Mouse (Mus musculus): Measurements from ENCODE around the gene Mybph.
A peak's percentile ranks its signal among the peaks of the same experiment; 100 is the strongest.

The Mybph gene

DNA sequence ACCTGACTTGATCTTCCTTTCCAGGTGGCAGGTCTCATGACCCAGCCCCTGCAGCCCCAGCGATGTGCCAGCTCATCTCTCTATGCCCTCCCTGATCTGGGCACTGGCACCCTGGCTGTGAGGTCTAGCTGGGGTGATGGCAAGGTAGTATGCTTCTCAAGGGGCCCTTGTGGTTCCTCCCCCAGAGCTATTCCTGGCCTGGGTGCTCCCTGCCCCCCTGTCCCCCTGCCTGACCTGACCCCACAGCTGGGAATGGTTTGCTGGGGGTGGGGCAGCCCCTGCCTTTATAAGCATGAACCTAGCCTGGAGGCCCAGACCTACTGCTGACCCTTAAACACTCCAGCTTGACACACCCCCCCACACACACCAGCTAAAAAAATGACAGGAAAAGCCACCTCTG lies at the start of gene Mybph:
Gene Mybph (plus strand): TSS at position 323 of the 400 bp plus-strand sequence.
- no peak for DNase-seq

DNA sequence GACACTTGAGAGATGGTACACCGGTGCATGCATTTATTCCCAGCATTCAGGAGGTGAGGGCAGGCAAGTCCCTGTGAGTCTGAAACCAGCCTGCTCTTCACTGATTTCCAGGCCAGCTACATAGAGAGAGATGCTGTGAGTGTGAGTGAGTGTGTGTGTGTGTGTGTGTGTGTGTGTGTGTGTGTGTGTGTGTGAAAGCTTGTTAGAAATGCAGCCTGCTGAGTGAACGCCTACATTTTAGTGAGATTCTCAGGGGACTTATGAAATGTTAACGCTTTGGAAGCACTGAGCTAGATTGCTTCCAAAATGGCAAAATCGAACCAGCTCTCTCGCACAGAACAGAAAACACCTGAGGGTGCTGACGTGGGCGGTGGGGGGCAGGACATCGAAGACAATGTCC lies 47.2 kb upstream of the Mybph start:
- DNase-seq, result no peak

DNA sequence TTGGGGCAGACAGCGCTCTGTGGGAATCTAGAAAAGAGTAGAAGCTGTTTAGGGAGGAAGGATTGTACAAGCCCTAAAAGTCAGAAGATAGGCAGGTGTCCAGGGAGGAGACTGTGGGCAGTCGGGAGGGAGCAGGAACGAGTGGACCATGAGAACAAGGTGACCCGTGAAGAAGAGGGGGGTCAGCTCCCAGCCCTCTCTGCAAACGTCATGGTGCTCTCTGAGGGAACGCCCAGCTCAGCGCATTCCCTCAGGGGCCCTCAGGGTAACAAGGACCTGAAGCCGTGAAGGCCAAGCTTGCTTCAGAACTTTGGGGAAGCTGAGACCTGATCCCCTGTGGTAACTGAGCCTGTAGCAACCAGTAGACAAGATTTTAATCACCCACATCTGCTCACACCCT lies 43.2 kb upstream of the Mybph start:
- DNase-seq, result no peak

DNA sequence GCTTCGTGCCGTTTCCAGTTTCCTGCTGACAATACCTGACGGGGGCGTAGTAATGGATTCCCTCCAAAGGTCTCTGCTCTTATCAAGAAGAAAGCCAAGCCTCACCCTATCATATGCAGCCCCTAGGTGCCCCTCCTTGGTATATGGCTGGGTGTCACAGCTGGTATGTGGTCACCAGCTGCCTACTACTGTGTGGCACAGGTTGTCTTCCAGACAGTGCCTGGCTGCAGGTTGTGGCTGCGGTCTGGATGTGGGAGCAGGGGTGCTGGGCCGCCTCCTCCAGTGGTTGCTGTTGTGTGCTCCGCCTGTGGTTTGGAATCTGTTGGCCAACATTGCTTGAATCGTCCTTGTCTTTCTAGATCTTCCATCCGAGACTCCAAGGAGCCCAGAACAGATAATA lies 42.5 kb upstream of the Mybph start:
- no peak for DNase-seq

DNA sequence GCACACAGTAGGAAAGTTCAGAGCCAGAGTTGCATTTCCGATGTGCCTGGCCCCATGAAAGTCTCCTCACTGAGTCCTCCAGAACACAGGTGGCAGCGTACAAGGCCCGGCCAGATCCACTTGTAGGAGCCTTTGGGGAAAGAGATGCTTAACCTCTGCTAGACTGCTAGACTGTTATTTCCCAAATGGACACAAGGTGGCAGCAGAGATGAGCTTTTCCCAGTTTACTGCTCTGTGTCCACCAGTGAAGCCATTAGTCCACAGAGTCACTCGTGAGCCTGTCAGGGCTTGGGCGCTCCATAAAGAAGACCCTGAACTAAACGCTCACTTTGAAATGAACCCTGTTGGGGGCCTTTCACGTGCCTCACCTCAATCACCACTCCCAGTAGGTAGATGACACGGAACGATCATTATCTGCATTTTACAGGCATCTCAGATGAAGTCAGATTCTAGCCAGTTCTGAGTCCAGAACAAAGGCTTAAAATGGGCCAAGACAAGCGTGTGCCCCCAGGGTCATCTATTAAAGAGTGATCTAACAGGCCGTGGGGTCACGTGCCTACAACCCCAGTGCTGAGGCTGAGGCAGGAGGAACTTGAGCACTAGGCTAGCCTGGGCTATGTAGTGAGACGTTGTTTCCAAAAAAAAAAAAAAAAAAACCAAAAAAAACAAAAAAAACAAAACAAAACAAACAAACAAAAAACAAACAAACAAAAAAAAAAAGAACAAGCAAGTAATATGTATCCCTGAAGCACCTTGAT lies 41.4 kb upstream of the Mybph start:
- DNase-seq, result peak; percentile 92 to 93

GRCm38 (mm10) chr1:134152626-134153590 lies 40.3 kb upstream of the Mybph start:
- no peak for DNase-seq

DNA sequence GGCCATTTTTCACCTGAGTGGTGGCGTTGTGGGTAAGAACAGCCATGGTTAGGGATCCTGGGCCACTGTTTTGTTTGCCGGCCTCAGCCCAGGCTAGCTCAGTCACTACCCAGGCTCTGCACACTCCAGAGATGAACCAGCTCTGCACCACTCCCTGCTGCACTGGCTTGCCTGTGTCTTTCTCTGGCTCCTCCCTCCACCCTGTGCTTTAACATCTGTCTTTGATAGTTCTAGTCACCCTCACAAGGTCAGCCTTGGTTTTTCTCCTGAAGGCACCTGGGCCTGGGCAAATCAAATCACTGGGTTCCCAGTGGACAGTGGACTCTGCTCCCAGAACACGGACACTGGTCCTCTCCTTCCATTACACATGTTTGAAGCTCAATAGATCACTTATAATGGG lies 39.1 kb upstream of the Mybph start:
- no peak for DNase-seq

- no peak for DNase-seq
These were observed 38.6 kb upstream of the Mybph start for GRCm38 (mm10) chr1:134154655-134155054.

- peak in 1 of 2 experiments; percentile 39 for DNase-seq
These were observed 32.8 kb upstream of the Mybph start for GRCm38 (mm10) chr1:134160404-134160803.

- DNase-seq, result no peak
These were observed 31.8 kb upstream of the Mybph start for GRCm38 (mm10) chr1:134161399-134161798.

DNA sequence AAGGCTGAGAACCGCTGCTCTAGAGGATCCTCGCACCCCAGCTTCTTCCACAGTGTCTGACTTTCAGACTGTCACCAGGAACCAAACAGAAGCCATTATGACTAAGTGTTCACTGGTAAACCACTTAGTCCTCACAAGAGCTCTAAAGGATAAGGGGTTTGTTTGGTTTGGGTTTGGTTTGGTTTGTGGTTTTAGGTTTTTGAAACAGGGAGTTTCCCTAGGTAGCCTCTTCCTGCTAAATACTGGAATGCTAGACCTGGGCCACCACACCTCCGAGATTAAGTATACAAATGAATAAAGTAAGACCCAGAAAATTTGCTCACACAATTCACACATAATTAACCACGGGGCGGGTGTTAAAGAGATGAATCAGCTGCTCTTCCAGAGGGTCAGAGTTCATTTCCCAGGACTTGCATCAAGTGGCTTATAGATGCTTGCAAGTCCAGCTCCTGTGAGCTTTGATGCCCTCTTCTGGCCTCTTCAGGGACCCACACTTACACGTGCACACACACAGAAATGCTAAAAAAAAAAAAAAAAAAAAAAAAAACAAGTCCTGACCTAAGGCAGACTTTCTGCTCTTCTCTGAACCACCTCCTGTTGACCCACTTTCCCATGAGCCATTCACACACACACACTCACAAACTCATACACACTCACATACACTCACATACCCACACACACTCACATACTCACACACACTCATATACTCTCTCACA lies 30.6 kb upstream of the Mybph start:
- DNase-seq, result no peak

GRCm38 (mm10) chr1:134163476-134163875 lies 29.8 kb upstream of the Mybph start:
- no peak for DNase-seq

GRCm38 (mm10) chr1:134164454-134164853 lies 28.8 kb upstream of the Mybph start:
- DNase-seq, result no peak

DNA sequence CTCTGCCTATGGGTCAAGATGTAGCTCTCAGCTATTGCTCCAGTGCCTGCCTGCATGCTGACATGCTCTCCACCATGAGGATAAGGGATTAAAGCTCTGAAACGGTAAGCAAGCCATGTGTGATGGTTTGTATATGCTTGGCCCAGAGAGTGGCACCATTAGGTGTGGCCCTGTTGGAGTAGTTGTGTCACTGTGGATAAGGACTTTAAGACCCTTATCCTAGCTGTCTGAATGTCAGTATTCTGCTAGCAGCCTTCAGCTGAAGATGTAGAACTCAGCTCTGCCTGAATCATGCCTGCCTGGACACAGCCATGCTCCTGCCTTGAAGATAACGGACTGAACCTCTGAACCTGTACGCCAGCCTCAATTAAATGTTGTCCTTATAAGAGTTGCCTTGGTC lies 26.7 kb upstream of the Mybph start:
- no peak for DNase-seq

DNA sequence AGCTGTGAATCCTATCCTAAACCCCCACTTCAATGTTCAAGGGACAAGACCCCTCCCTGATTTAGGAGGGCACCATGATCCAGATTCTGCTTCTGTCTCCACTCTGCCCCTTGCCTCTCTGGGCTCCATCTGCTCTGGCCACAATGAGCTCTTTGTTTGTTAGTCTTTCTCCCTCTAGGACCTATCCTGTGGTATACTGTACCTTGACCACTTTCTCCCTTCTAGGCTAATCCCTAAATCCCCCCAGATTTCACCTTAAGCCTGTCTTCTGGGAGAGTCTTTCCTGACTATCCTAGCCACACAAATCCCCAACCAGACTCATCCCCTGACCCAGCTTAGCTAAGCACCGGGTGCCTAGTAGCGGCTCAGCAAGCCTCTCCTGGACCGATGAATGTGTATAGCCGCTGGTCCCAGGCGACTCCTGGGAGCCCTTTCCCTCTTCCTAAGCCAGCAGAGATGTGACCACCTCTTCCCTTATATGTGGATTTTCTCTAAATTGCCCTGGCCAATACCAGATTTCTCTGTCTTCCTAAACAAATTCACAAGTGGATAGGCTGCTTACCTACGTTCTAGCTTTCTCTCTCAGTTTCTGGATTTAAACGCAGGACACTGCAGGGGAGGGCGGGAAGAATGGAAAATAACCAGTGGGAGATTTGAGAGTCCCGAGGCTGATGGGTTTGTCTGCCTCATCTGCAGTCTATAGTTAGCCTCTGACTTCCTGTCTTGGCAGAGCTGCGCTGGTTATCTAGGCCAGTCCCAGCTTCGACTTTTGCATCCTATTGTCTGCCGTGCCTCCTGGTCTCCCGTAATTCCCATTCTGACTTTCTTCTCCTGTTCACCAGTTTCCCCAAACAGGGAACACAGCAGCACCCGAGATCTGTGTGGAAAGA lies 25.6 kb upstream of the Mybph start:
- no peak for DNase-seq

DNA sequence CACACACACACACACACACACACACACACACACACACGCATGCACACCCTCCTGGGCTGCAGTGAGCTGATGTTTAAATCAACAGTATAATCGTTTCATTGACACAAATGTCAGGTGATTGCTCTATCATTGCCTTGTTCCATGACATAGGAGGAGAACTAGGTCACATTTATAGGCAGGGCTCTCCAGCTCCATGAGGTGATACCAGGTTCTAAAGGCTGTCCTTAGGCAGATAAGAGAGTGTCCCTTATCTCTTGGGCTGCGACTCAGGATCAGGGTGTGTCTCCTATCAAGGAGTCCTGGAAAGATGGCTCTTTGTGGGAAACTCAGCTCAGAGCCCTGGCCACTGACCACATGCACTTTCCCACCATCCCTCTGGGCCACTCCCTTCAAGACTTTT lies 24.7 kb upstream of the Mybph start:
- no peak for DNase-seq

- no peak for DNase-seq
These were observed 24.1 kb upstream of the Mybph start for GRCm38 (mm10) chr1:134168985-134169697.

GRCm38 (mm10) chr1:134173081-134173480 lies 20.2 kb upstream of the Mybph start:
- no peak for DNase-seq

DNA sequence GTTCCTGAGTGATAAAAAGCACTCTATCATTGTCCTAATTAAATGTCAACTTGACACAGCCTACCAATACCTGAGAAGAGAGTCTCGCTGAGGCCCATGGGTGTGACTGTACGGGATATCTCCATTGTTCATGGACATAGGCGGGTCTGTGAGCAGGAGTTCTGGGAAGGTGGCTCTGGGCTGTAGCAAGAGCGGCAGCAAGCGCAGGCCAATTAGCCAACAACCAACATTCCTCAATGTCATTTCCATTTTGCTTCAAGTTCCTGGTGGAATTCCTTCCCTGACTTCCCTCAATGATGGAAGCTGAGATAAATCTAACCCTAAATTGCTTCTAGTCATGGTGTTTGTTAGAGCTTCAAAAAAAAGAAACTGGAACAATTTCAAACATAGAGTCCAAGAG lies 15.3 kb upstream of the Mybph start:
- DNase-seq, result no peak

DNA sequence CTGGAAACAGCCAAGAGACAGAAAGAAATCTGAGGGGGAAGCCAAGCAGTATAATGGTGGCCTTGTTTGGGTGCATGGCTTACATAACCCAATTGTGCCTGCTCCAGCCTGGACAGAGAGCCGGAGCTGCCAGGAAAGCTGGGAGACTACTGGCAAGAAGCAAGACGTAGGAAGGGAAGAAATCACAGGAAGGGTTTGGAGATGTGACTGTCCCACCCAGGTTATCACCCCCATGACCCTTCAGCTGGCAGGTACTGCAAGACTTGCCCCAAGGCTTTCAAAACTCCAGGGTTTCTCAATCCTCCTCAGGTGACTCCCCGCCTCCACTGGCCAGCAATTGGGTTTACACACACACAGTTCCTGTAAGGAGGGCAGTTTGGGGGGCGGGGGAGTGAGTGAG lies 11.2 kb upstream of the Mybph start, which contains the start of gene Chil1:
Gene Chil1 (plus strand): TSS at position 152 of the 400 bp plus-strand sequence.
- DNase-seq, result no peak

DNA sequence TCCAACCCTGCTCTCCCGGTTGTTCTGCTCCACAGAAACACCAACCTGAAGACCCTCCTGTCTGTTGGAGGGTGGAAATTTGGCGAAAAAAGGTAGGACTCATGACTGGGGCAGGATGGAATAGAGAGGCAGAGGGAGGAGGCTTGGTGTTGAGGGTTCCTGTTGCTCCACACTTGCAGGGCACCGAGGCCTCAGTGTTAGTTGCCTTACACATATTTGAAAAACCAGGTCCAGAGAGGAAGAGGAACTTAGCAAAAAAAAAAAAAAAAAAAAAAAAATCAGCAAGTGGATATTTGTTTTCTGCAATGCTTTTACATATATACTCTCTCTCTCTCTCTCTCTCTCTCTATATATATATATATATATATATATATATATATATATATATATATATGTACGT lies 9.2 kb upstream of the Mybph start:
- DNase-seq, result no peak

Measured in cerebellum, postnatal 10 days (tissue).